ENCODE assay signal across 8 mouse cellular contexts in the genomic region with DNA sequence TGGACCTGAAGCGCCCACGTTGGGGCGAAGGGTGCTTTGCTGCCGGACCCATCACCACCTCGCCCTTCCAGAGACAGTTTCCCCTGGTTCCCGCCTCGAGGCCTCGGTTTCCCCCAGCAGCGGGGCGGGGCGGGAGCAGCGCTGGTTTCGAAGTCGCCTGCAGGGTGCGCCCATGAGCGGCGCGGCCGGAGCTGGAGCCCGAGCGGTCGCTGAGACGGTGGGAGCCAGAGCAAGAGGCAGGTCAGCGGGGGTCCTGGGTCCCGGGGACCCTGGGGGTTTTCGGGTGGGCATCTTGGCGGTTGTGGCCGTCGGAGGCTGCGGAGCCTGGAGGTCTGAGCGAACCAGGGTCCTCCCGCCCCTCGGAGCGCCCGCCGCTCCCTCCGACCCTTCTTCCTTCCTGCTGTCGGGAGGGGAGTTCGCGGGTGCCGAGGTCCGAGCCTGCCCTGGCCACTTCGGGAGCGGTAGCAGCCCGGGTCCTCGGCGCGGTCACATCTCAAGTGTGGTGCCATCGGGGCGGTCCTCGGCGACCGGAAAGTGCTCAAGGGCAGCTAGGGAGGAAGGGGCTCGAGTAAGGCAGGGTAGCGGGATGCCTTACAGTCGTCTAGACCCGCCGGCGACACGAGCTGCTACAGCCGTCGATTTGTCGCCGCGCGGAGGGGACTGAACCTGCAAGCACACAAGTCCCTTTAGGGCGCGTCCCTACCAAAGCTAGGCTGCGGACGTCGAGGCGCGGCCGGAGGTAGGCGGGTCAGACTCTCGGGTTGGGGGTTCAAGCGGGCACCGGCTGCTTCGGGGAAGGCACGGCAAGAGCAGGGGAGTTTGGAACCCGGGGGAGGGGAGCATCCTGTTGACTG. TPM values are rescaled to one million over a fixed set of nuclear protein-coding genes. Genes with fewer than 3 reads are reported as not detected.
DNase-seq lines count a peak whose midpoint lies in the region; ATAC-seq and TF ChIP-seq lines count a peak whose summit lies in the region.

No protein-coding gene starts in this region.

- TF ChIP-seq POLR2A in embryonic fibroblast, embryonic 13.5 days (IDR thresholded peaks at IDR 0.05; ENCODE audit: low read depth, low read length): no peak

- H3K27me3 ChIP-seq in heart, postnatal 0 days (ENCODE audit: control insufficient read depth, insufficient read depth, low read length): peaks cover 6% of the 10 kb centered on the region; the same call in 1 of the 2 replicates

- H3K9ac ChIP-seq in heart, postnatal 0 days (replicated peaks; ENCODE audit: low read depth, low read length): peak overlapping the region; percentile 77

- TF ChIP-seq EP300 in heart, postnatal 0 days (IDR thresholded peaks at IDR 0.05; ENCODE audit: low read depth): no peak

- peaks cover 7% of the 10 kb centered on the region; the same call in 1 of the 2 replicates for H3K36me3 ChIP-seq in heart, postnatal 0 days (replicated peaks; ENCODE audit: control insufficient read depth, insufficient read depth, low read length)

- 0 out of 2 replicates have a peak, but pooled peaks have one; percentile 35 for TF ChIP-seq CTCF in embryonic fibroblast, embryonic 13.5 days (IDR thresholded peaks at IDR 0.05; ENCODE audit: borderline replicate concordance, insufficient read depth, low read length)
- TF ChIP-seq CTCF in heart, postnatal 0 days (IDR thresholded peaks at IDR 0.05; ENCODE audit: low read depth): peak; percentile 72

- H3K4me3 ChIP-seq in embryonic fibroblast, embryonic 13.5 days (ENCODE audit: insufficient read depth, low read length): peak overlapping the region; percentile 29
- H3K4me3 ChIP-seq in heart, postnatal 0 days (ENCODE audit: low read depth, low read length): peak overlapping the region; percentile 71

- no peak overlapping the region for H3K27ac ChIP-seq in embryonic fibroblast, embryonic 13.5 days (ENCODE audit: insufficient read depth, low read length)
- H3K27ac ChIP-seq in heart, postnatal 0 days (ENCODE audit: low read depth): peak overlapping the region; percentile 75

- H3K4me2 ChIP-seq in heart, postnatal 0 days (ENCODE audit: low read depth, low read length): peak overlapping the region; percentile 75

- no peaks in the 10 kb centered on the region for H3K9me3 ChIP-seq in heart, postnatal 0 days (replicated peaks; ENCODE audit: control insufficient read depth, low read length)

- no peaks in the 10 kb centered on the region for H3K4me1 ChIP-seq in embryonic fibroblast, embryonic 13.5 days (ENCODE audit: control insufficient read depth, insufficient read depth, low read length)
- H3K4me1 ChIP-seq in heart, postnatal 0 days (ENCODE audit: control insufficient read depth, insufficient read depth): peaks cover 15% of the 10 kb centered on the region; the same call in 1 of the 2 replicates

- ATAC-seq in heart, postnatal 0 days (ENCODE audit: insufficient read depth, low read depth): peak; percentile 65
- peak; percentile 66 for ATAC-seq in megakaryocyte, adult 5-6 weeks (ENCODE audit: poor library complexity, severe bottlenecking)

- WGBS in heart, postnatal 0 days: under 1% methylated on average over 81 of the region's 81 CpGs

- DNase-seq in CD8-positive naive resting alpha-beta T cell, adult 2 months (ENCODE audit: low read depth in 2 of 2, low spot score in 2 of 2): peak; percentile 57 to 68
- DNase-seq in adrenal gland, adult 2 months: peak; percentile 67
- peak; percentile 48 for DNase-seq in heart, postnatal 0 days (ENCODE audit: low spot score)
- peak; percentile 85 to 89 for DNase-seq in kidney, postnatal 4 days
- DNase-seq in right cerebral cortex, postnatal 10 days (ENCODE audit: low spot score in 2 of 2): peak; percentile 46 to 67
- DNase-seq in urinary bladder, postnatal 36 days (ENCODE audit: low spot score in 2 of 2): peak; percentile 47 to 66

RNA-seq across cellular contexts. Expression of a gene that starts 0.5 kb away (rescaled TPM):
- 1 to 10 TPM; 2.8 to 5.3 TPM for total RNA-seq in adrenal gland, adult 2 months (2021)
- polyA plus RNA-seq in adrenal gland, adult 2 months (2012; rRNA removed): 11.6 and 13.4 TPM in 2 replicates
- polyA plus RNA-seq in embryonic fibroblast, embryonic 13.5 days (2011; ENCODE audit: insufficient read length, low read depth, missing spikeins): 0.18 and 1.0 TPM in 2 replicates
- total RNA-seq in heart, postnatal 0 days (2014; rRNA removed; ENCODE audit: low replicate concordance): 15.8 and 51.3 TPM in 2 replicates
- polyA plus RNA-seq in heart, postnatal 0 days (2015; fragmentation: Nextera tagmentation; extraction: Ambion mirVana): 3.6 and 4.4 TPM in 2 replicates
- total RNA-seq in megakaryocyte, adult 5-6 weeks (2015): 3.3 TPM in 2 replicates
- 2.6 and 3.0 TPM in 2 replicates for total RNA-seq in megakaryocyte, adult 5-6 weeks (2017)
